Comparison of ENCODE assay signal across 8 mouse cellular contexts in the genomic region with DNA sequence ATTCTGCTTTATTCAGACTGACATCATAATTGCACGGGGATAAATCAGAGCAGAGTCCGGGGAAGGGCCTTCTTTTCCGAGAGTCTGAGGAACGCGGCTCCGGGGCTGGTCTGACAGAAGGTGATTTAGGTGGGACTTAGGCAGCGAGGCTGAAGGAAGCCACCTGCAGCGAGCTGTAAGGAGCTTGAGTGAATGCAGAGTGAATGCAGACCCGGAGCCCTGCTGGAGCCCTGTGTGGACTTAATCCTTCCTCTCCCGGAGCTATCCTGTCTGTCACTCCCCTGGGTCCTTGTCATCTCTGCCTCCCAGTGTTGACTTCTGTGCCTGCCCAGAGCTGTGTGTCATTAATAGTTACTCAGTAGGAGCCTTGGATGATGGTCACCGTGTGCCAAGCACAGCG. TPM values are rescaled to one million over a fixed set of nuclear protein-coding genes. Genes with fewer than 3 reads are reported as not detected.
DNase-seq lines count a peak whose midpoint lies in the region; ATAC-seq lines count a peak whose summit lies in the region.
"Had no signal": no experiment of that assay in that cellular context is flagged by ENCODE, and none has a peak within 500 bp of the region (broad histone marks: within the 10 kb centered on the region; RNA-seq: fewer than 3 reads in every experiment).

No protein-coding gene starts in this region.

- no peak overlapping the region for H3K9ac ChIP-seq in liver, embryonic 11.5 days (ENCODE audit: low read depth, low read length)
- no peak overlapping the region for H3K9ac ChIP-seq in liver, embryonic 12.5 days
- no peak overlapping the region for H3K9ac ChIP-seq in forebrain, embryonic 12.5 days
- no peak overlapping the region for H3K9ac ChIP-seq in limb, embryonic 13.5 days
- H3K9ac ChIP-seq: embryonic facial prominence, embryonic 15.5 days had no signal

- no peak overlapping the region for H3K4me2 ChIP-seq in liver, embryonic 11.5 days
- H3K4me2 ChIP-seq in liver, embryonic 12.5 days, result no peak overlapping the region
- H3K4me2 ChIP-seq in forebrain, embryonic 12.5 days, result peak overlapping the region; percentile 17; the same call in 1 of the 2 replicates
- H3K4me2 ChIP-seq in limb, embryonic 13.5 days (replicated peaks), result peak overlapping the region; percentile 4; the same call in 1 of the 2 replicates
- H3K4me2 ChIP-seq: embryonic facial prominence, embryonic 15.5 days had no signal

- H3K36me3 ChIP-seq in liver, embryonic 11.5 days (ENCODE audit: control insufficient read depth, insufficient read depth, low read length), result no peaks in the 10 kb centered on the region
- no peaks in the 10 kb centered on the region for H3K36me3 ChIP-seq in liver, embryonic 12.5 days
- H3K36me3 ChIP-seq in forebrain, embryonic 12.5 days (replicated peaks), result peaks cover 4% of the 10 kb centered on the region; the same call in 1 of the 2 replicates
- peaks cover 13% of the 10 kb centered on the region for H3K36me3 ChIP-seq in limb, embryonic 13.5 days

- no peak overlapping the region for H3K4me3 ChIP-seq in liver, embryonic 11.5 days (ENCODE audit: low read depth, low read length)
- H3K4me3 ChIP-seq in liver, embryonic 12.5 days, result no peak overlapping the region
- H3K4me3 ChIP-seq in forebrain, embryonic 12.5 days (replicated peaks), result no peak overlapping the region
- H3K4me3 ChIP-seq in limb, embryonic 13.5 days, result no peak overlapping the region
- H3K4me3 ChIP-seq: embryonic facial prominence, embryonic 15.5 days had no signal

- 20% methylated on average over 12 of the region's 12 CpGs for WGBS in liver, embryonic 11.5 days
- 31% methylated on average over 12 of the region's 12 CpGs for WGBS in liver, embryonic 12.5 days (ENCODE audit: insufficient replicate concordance)
- whole genome bisulfite sequencing in forebrain, embryonic 12.5 days, result 7% methylated on average over 12 of the region's 12 CpGs
- WGBS in limb, embryonic 13.5 days, result 7% methylated on average over 12 of the region's 12 CpGs

- H3K4me1 ChIP-seq in liver, embryonic 11.5 days (replicated peaks; ENCODE audit: control insufficient read depth, insufficient read depth, low read length), result peaks cover 21% of the 10 kb centered on the region
- H3K4me1 ChIP-seq in liver, embryonic 12.5 days, result peaks cover 10% of the 10 kb centered on the region; the same call in 1 of the 2 replicates
- H3K4me1 ChIP-seq in forebrain, embryonic 12.5 days, result peaks cover 59% of the 10 kb centered on the region
- H3K4me1 ChIP-seq in limb, embryonic 13.5 days, result peaks cover 60% of the 10 kb centered on the region

- no peaks in the 10 kb centered on the region for H3K9me3 ChIP-seq in liver, embryonic 11.5 days (ENCODE audit: control insufficient read depth, low read length)
- no peaks in the 10 kb centered on the region for H3K9me3 ChIP-seq in liver, embryonic 12.5 days (replicated peaks)
- H3K9me3 ChIP-seq in forebrain, embryonic 12.5 days, result peaks cover 3% of the 10 kb centered on the region; the same call in 1 of the 2 replicates
- no peaks in the 10 kb centered on the region; the same call in 1 of the 2 replicates for H3K9me3 ChIP-seq in limb, embryonic 13.5 days
- H3K9me3 ChIP-seq: embryonic facial prominence, embryonic 15.5 days had no signal

- no peak overlapping the region for H3K27ac ChIP-seq in liver, embryonic 11.5 days (ENCODE audit: low read depth, low read length)
- H3K27ac ChIP-seq in liver, embryonic 12.5 days, result no peak overlapping the region
- H3K27ac ChIP-seq in forebrain, embryonic 12.5 days, result peak overlapping the region; percentile 75; the same call in 1 of the 2 replicates
- peak overlapping the region; percentile 10; the same call in 1 of the 2 replicates for H3K27ac ChIP-seq in limb, embryonic 13.5 days
- H3K27ac ChIP-seq: embryonic facial prominence, embryonic 15.5 days had no signal

- no peak for DNase-seq in liver, embryonic 11.5 days (ENCODE audit: low spot score)
- no peak for DNase-seq in ovary, postnatal 10 days (ENCODE audit: low spot score)
- no peak for DNase-seq in right cerebral cortex, postnatal 14 days

- ATAC-seq in liver, embryonic 11.5 days (replicated peaks; ENCODE audit: low FRiP score), result 0 out of 2 replicates have a peak, but pooled peaks have one; percentile 34
- no peak for ATAC-seq in liver, embryonic 12.5 days
- ATAC-seq in forebrain, embryonic 12.5 days (ENCODE audit: low FRiP score), result no peak
- 0 out of 2 replicates have a peak, but pooled peaks have one; percentile 13 for ATAC-seq in limb, embryonic 13.5 days (ENCODE audit: low FRiP score, low read depth)
- ATAC-seq in monocyte, adult 5-6 weeks (replicated peaks; ENCODE audit: insufficient number of reproducible peaks, low FRiP score, low TSS enrichment, poor library complexity, severe bottlenecking), result no peak

- H3K27me3 ChIP-seq in liver, embryonic 11.5 days (replicated peaks; ENCODE audit: control insufficient read depth, insufficient read depth, low read length), result no peaks in the 10 kb centered on the region; the same call in 1 of the 2 replicates
- no peaks in the 10 kb centered on the region for H3K27me3 ChIP-seq in liver, embryonic 12.5 days (replicated peaks)
- H3K27me3 ChIP-seq in forebrain, embryonic 12.5 days, result no peaks in the 10 kb centered on the region
- H3K27me3 ChIP-seq in limb, embryonic 13.5 days, result no peaks in the 10 kb centered on the region
- H3K27me3 ChIP-seq: embryonic facial prominence, embryonic 15.5 days had no signal

RNA-seq across cellular contexts. Expression of a gene that starts 32.8 kb away (rescaled TPM):
- polyA plus RNA-seq in liver, embryonic 11.5 days (2014; fragmentation: Nextera tagmentation; extraction: Ambion mirVana), result 5.0 and 5.6 TPM in 2 replicates
- 2.6 and 2.8 TPM in 2 replicates for polyA plus RNA-seq in liver, embryonic 12.5 days (2016; fragmentation: Nextera tagmentation; extraction: Ambion mirVana)
- polyA plus RNA-seq in forebrain, embryonic 12.5 days (2016; fragmentation: Nextera tagmentation; extraction: Ambion mirVana), result 16.6 and 17.9 TPM in 2 replicates
- polyA plus RNA-seq in limb, embryonic 13.5 days (2015; fragmentation: Nextera tagmentation; extraction: Ambion mirVana), result 16.5 and 17.9 TPM in 2 replicates
- not detected in 3 replicates for total RNA-seq in monocyte, adult 5-6 weeks (2017)

Comparison
In these comparisons a context has a peak if more than half of its experiments do, and no peak if none do; other contexts are left out.
1. ATAC-seq: peak in liver, embryonic 11.5 days (single experiment) and limb, embryonic 13.5 days (single experiment); none in liver, embryonic 12.5 days (single experiment), forebrain, embryonic 12.5 days (single experiment) and monocyte, adult 5-6 weeks (single experiment).
2. H3K27ac ChIP-seq: peak in forebrain, embryonic 12.5 days (single experiment) and limb, embryonic 13.5 days (single experiment); none in liver, embryonic 11.5 days (single experiment) and liver, embryonic 12.5 days (single experiment).
3. H3K4me2 ChIP-seq: peak in forebrain, embryonic 12.5 days (single experiment) and limb, embryonic 13.5 days (single experiment); none in liver, embryonic 11.5 days (single experiment) and liver, embryonic 12.5 days (single experiment).